Mouse (Mus musculus): ENCODE results near the gene Pde6h.
A peak's percentile ranks its signal among the peaks of the same experiment; 100 is the strongest.

GRCm38 (mm10) chr6:136920320-136921257 is 3.0 kb upstream of the Pde6h start:
- TF ChIP-seq JUND (conservative IDR thresholded peaks at IDR 0.05; ENCODE audit: low read depth, low read length) (0 out of 2 replicates have a peak, but pooled peaks have one; percentile 19), NRF1 (IDR thresholded peaks at IDR 0.05; ENCODE audit: low read depth, low read length) (no peak), TBP (conservative IDR thresholded peaks at IDR 0.05; ENCODE audit: low read depth, low read length) (no peak), CHD2 (IDR thresholded peaks at IDR 0.05; ENCODE audit: low read length) (no peak), POLR2A (IDR thresholded peaks at IDR 0.05; ENCODE audit: low read depth, low read length) (no peak), ZNF384 (IDR thresholded peaks at IDR 0.05; ENCODE audit: low read depth, low read length) (no peak), EP300 (IDR thresholded peaks at IDR 0.05; ENCODE audit: low read length) (no peak), CHD1 (IDR thresholded peaks at IDR 0.05; ENCODE audit: low read depth, low read length) (no peak), BHLHE40 (IDR thresholded peaks at IDR 0.05; ENCODE audit: low read depth, low read length) (no peak)
